Mouse (Mus musculus) bone marrow macrophage, adult 2 months (primary cell): ENCODE data around the gene Dcaf11. TPM values are rescaled to one million over a fixed set of nuclear protein-coding genes. Genes with fewer than 3 reads are reported as not detected.

Source experiments
- H3K27ac ChIP-seq: 2 replicates; pipeline ENCODE4 v1.5.1; 2012; ENCODE audit warnings: low read depth, low read length; ENCODE audit not compliant: insufficient read depth
- H3K4me1 ChIP-seq: 2 replicates; pipeline ENCODE4 v1.6.1; 2012; ENCODE audit warnings: low read length; ENCODE audit not compliant: control insufficient read depth, insufficient read depth
- H3K4me3 ChIP-seq: 2 replicates; pipeline ENCODE4 v1.5.1; 2012; ENCODE audit warnings: mild to moderate bottlenecking, low read length, moderate library complexity; ENCODE audit not compliant: insufficient read depth
- CTCF ChIP-seq: IDR thresholded peaks from 2 replicates; pipeline ENCODE4 v1.5.1; 2012; ENCODE audit warnings: low read depth, mild to moderate bottlenecking, low read length, moderate library complexity
- POLR2A ChIP-seq: IDR thresholded peaks from 2 replicates; pipeline ENCODE4 v1.6.1; 2012; ENCODE audit warnings: mild to moderate bottlenecking, low read depth, low read length, borderline replicate concordance
- polyA plus RNA-seq: library from polyadenylated mRNA; stranded (reverse); fragments of >200 nt; gene quantifications from 2 replicates; pipeline ENCODE4 v1.2.4, GENCODE M21; 2012; ENCODE audit not compliant: missing spikeins, insufficient read depth, insufficient read length

Dcaf11 gene
- polyA plus RNA-seq, 1 experiment, result 57.0 TPM

DNA sequence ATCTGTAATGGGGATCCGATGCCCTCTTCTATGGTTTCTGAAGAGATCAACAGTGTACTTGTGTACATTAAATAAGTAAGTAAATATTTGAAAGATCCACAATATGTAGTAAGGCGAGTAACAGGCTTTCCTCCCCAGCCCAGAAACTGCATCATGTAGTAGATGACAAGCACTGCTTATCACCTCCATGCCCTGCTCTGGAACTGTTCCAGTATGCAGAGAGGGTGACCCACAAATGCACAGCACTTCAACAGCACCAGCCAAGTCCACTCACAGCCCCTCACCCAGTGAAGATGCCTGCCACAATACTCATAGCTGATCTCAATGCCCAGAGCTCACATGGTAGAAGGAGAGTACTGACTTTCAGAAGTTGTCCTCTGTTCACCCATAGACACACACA lies 10.8 kb downstream of the Dcaf11 start:
- TF ChIP-seq CTCF, result no peak
- no peak for TF ChIP-seq POLR2A
- H3K4me3 ChIP-seq, result no peak overlapping the region
- H3K4me1 ChIP-seq, result peaks cover under 1% of the 10 kb centered on the region; the same call in 1 of the 2 replicates
- H3K27ac ChIP-seq, result no peak overlapping the region

DNA sequence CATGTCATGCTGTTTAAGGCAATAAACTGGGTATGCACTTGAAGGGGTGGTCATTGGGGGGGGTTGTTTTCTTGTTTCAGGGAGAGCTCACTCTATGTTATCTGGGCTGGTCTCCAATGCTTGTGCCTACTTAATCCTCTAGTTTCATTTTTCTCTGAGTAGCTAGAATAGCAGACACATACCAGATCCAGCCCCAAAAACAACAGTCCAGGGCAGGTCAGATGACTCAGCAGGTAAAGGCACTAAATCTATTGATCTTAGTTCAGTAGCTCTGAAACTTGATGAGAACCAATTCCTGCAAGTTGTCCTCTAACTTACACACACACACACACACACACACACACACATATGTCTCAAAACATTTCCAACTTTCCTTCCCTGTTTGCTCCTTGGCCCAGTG lies 12.0 kb downstream of the Dcaf11 start:
- Histone ChIP-seq H3K4me3 (no peak overlapping the region), H3K4me1 (peaks cover 5% of the 10 kb centered on the region), H3K27ac (no peak overlapping the region)
- no peak for TF ChIP-seq CTCF
- TF ChIP-seq POLR2A, result no peak

DNA sequence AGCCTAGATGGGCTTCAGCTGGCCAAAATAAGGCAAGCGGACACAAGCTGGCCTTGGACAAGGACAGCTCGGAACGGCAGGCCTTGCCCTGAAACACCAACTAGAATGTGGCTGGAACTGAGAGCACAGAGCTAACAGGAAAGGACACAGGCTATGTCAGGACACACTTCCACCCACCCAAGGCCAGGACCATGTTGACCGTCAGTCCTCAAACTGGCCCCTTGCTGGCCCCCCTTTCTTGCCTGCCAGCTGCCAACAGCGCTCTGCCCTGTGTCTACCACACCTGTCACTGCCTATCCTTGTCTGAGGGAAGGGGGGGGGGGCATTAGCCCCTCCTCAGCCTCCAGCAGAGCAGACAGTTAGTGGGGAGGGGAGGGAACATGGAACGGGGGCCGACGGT lies 15.5 kb downstream of the Dcaf11 start, which contains the start of gene Fitm1:
Gene Fitm1, plus strand, starts transcription at position 316 of the 400 bp plus-strand sequence.
- no peak for TF ChIP-seq CTCF
- TF ChIP-seq POLR2A, result no peak
- Histone ChIP-seq H3K27ac (no peak within 1 kb of the TSS), H3K4me3 (no peak within 1 kb of the TSS), H3K4me1 (peaks cover 12% of the 10 kb centered on the region)

DNA sequence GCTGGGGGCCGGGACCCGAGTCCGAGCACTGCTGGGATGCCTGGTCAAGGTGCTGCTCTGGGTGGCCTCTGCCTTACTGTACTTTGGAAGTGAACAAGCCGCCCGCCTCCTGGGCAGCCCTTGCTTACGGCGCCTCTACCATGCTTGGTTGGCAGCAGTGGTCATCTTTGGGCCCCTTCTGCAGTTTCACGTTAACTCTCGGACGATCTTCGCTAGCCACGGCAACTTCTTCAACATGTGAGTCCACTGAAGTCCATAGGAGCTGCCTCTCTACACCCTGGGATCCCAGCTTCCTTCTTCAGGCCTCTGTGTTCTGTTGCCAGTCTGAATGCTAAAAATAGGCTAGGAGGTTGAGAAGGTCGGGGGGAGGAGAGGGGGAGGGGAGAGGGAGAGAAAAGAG lies 15.9 kb downstream of the Dcaf11 start:
- no peak overlapping the region for H3K4me3 ChIP-seq
- no peak overlapping the region for H3K27ac ChIP-seq
- TF ChIP-seq POLR2A (no peak), CTCF (no peak)
- peaks cover 12% of the 10 kb centered on the region for H3K4me1 ChIP-seq

DNA sequence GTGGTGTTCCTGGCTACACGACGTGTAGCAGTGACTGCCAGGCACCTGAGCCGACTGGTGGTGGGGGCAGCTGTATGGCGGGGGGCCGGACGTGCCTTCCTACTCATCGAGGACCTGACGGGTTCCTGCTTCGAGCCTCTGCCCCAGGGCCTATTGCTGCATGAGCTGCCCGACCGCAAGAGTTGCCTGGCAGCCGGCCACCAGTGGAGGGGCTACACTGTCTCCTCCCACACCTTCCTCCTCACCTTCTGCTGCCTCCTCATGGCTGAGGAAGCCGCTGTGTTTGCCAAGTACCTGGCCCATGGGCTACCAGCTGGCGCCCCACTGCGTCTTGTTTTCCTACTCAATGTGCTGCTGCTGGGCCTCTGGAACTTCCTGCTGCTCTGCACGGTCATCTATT lies 16.6 kb downstream of the Dcaf11 start:
- H3K27ac ChIP-seq, result no peak overlapping the region

DNA sequence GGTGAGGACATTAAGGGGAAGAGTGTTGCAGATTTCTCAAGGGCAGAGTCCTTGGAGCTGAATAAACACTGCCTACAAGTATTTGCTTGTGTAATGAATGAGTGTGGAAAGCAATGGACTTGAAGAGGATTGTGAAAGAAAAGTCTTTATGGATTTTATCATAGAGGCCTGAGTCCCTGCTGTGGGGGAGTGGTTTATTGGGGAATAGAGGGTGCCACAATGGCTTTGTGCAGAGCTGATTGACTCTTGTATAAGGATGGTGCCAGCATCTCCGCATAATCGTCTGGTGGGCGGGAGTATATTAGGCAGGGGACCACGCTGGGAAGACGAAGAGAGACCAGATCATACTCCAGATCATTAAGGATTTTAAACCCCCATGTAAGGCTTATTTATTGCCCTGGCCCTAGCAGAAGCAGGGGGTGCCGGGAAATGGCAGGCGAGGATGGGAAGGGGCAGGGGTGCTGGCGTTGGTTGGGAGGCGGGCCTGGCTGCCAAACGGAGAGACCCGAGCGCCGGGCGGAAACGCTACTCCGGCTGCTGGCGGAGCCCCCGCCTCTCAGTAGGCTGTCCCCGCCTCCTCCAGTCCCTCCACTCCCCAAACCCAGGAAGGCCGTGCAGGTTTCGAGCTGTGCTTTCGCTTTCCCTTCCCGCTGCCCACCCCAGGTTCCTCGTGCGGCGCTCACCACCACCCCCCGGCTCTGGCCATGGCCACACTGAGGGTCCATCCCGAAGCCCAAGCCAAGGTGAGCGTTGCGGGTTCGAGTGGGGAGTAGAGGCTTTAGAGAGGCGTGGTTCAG lies 18.3 kb downstream of the Dcaf11 start, which contains the start of gene Psme1:
Gene Psme1, plus strand, starts transcription at position 253 of the 797 bp plus-strand sequence.
- H3K4me3 ChIP-seq, result peak within 1 kb of the TSS; percentile 98
- peaks cover 12% of the 10 kb centered on the region for H3K4me1 ChIP-seq
- TF ChIP-seq CTCF (no peak), POLR2A (no peak)
- H3K27ac ChIP-seq, result peak within 1 kb of the TSS; percentile 70

More for the DNA sequence above, 16.6 kb downstream of the Dcaf11 start:
- Histone ChIP-seq H3K4me3 (no peak overlapping the region), H3K4me1 (peaks cover 12% of the 10 kb centered on the region)
- TF ChIP-seq CTCF (no peak), POLR2A (no peak)

DNA sequence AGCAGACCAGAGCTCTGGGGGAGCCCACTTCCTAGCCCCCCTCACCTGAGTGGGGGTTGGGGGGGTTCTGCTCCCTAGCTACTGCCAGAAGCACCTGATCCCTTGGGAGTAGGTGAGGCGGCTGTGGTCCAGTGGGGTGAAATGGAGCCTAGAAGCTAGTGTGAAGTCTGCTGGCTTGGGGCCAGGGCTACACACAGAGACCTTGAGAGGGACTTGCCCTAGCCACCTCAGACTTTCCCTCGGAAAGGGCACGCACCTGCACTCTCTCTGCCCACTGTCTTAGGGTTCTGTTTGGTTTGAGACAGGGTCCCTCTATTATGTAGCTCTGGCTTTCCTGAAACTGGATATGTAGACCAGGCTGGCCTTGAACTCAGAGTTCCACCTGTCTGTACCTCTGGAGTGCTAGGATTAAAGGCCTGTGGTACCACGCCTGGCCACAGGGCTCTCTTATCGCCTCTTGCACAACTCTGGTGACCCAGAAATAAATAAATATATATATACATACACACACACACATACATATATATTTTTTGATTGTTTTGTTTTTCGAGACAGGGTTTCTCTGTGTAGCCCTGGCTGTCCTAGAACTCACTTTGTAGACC lies 19.0 kb downstream of the Dcaf11 start:
- H3K4me1 ChIP-seq, result peaks cover 12% of the 10 kb centered on the region
- H3K4me3 ChIP-seq, result peak overlapping the region; percentile 98
- no peak for TF ChIP-seq POLR2A
- no peak for TF ChIP-seq CTCF
- peak overlapping the region; percentile 70 for H3K27ac ChIP-seq

DNA sequence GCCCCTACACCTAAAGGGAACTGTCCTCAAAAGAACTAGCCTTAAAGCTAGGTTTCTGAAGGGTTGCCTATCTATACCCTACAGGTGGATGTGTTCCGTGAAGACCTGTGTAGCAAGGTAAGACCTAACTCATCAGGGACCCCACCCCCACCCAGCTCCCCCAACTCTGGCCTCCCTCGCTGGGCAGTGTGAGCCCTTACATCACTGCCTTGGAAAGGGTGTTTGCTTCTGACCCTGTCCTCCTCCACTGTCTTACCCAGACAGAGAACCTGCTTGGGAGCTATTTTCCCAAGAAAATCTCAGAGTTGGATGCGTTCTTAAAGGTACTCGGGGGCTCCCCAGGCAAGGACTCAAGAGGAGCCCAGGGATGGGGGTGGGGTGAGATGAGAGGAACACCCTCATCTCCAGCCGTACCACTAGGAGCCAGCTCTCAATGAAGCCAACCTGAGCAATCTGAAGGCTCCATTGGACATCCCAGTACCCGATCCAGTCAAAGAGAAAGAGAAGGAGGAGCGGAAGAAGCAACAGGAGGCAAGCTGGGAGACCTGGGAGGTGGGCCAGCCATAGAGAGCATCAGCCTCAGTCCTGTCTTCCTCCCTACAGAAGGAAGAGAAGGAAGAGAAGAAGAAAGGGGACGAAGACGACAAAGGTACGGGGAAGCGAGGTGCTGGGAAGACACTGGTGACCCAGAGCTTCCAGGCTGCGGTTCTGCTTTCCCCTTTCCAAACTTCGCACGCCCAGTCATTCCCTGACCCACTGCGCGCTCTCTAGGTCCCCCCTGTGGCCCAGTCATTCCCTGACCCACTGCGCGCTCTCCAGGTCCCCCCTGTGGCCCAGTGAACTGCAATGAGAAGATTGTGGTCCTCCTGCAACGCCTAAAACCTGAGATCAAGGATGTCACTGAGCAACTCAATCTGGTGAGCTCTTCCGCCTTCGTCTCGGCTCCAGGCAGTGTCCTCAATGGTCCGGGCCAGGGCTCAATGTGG lies 20.0 kb downstream of the Dcaf11 start:
- Histone ChIP-seq H3K4me1 (peaks cover 18% of the 10 kb centered on the region), H3K4me3 (no peak overlapping the region), H3K27ac (no peak overlapping the region)
- TF ChIP-seq POLR2A (no peak), CTCF (no peak)

DNA sequence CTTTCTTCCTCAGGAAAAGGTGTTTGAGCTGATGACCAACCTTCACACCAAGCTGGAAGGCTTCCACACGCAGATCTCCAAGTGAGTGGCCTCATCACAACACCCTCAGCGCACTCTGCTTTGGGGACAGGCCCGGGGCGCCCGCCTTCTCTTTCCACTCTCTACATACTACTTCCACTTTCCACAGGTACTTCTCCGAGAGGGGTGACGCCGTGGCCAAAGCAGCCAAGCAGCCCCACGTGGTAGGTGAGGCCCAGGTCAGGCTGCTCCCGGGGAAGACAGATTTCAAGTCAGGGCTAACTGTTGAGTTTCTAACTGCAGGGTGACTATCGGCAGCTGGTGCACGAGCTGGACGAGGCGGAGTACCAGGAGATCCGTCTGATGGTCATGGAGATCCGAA lies 20.9 kb downstream of the Dcaf11 start:
- H3K27ac ChIP-seq, result no peak overlapping the region
- H3K4me3 ChIP-seq, result no peak overlapping the region
- H3K4me1 ChIP-seq, result peaks cover 21% of the 10 kb centered on the region
- TF ChIP-seq POLR2A (no peak), CTCF (no peak)
